Mouse (Mus musculus) midbrain, embryonic 12.5 days (tissue): Measurements from ENCODE around the gene Sf3a2. TPM values are rescaled to one million over a fixed set of nuclear protein-coding genes. Genes with fewer than 3 reads are reported as not detected.

Experiments used
- ATAC-seq: fragments of 200-750 bp; cut with Nextera tagmentation; 2 replicates; pipeline ENCODE4 v1.8.0; 2017; ENCODE audit warnings: low read depth, moderate TSS enrichment, moderate library complexity; ENCODE audit not compliant: low FRiP score
- H3K27ac ChIP-seq: fragments of 300-500 bp; sonication (generic); replicated peaks from 2 replicates; pipeline ENCODE4 v1.5.1; 2016; ENCODE audit warnings: mild to moderate bottlenecking
- H3K27me3 ChIP-seq: fragments of 300-500 bp; sonication (generic); 2 replicates; pipeline ENCODE4 v1.6.1; 2016; ENCODE audit warnings: mild to moderate bottlenecking
- H3K36me3 ChIP-seq: fragments of 300-500 bp; sonication (generic); 2 replicates; pipeline ENCODE4 v1.6.1; 2016
- H3K4me1 ChIP-seq: fragments of 300-500 bp; sonication (generic); 2 replicates; pipeline ENCODE4 v1.6.1; 2016
- H3K4me2 ChIP-seq: fragments of 300-500 bp; sonication (generic); replicated peaks from 2 replicates; pipeline ENCODE4 v1.6.1; 2016; ENCODE audit warnings: mild to moderate bottlenecking, moderate library complexity
- H3K4me3 ChIP-seq: fragments of 300-500 bp; sonication (generic); 2 replicates; pipeline ENCODE4 v1.5.1; 2016; ENCODE audit warnings: mild to moderate bottlenecking
- H3K9ac ChIP-seq: fragments of 300-500 bp; sonication (generic); replicated peaks from 2 replicates; pipeline ENCODE4 v1.6.1; 2016; ENCODE audit warnings: mild to moderate bottlenecking, moderate library complexity
- H3K9me3 ChIP-seq: fragments of 300-500 bp; sonication (generic); 2 replicates; pipeline ENCODE4 v1.6.1; 2016; ENCODE audit warnings: mild to moderate bottlenecking
- WGBS: fragments of 180-500 bp; shearing (Covaris S2); methylation state at CpG from one replicate; pipeline ENCODE4 v1.1.7; 2016; 5-methylcytosine and 5-hydroxymethylcytosine counted together
- microRNA counts: library from miRNA; unstranded; fragments of <30 nt; microRNA quantifications from one replicate; lab custom pipeline; 2017
- microRNA-seq: library from miRNA; unstranded; fragments of <30 nt; microRNA quantifications from one replicate; pipeline ENCODE4, GENCODE M21; 2017
- polyA plus RNA-seq: library from polyadenylated mRNA; unstranded; fragments of >200 nt; fragmentation: Nextera tagmentation; extraction: Ambion mirVana; gene quantifications from 2 replicates; pipeline ENCODE4 v1.2.1, GENCODE M21; 2016

Sf3a2 gene
- polyA plus RNA-seq, 1 experiment from 2014 or later, result 68.5 TPM

GRCm38 (mm10) chr10:80843931-80844547, 46.0 kb downstream of the Sf3a2 start, which contains the start of gene Lingo3:
Gene Lingo3, minus strand, starts transcription at chr10:80844039.
- peak within 1 kb of the TSS; percentile 72 for H3K4me2 ChIP-seq
- peaks cover 66% of the 10 kb centered on the region for H3K27me3 ChIP-seq
- H3K4me3 ChIP-seq, result peak within 1 kb of the TSS; percentile 44
- H3K4me1 ChIP-seq, result peaks cover 13% of the 10 kb centered on the region
- 0 out of 2 replicates have a peak, but pooled peaks have one; percentile 34 for ATAC-seq
- no peak within 1 kb of the TSS for H3K27ac ChIP-seq
- WGBS, result 6% methylated on average over 44 of the region's 51 CpGs
- H3K36me3 ChIP-seq, result no peaks in the 10 kb centered on the region
- H3K9me3 ChIP-seq, result no peaks in the 10 kb centered on the region
- H3K9ac ChIP-seq, result peak within 1 kb of the TSS; percentile 50

GRCm38 (mm10) chr10:80845055-80845693, 47.2 kb downstream of the Sf3a2 start:
- Histone ChIP-seq H3K4me3 (no peak overlapping the region), H3K4me1 (peaks cover 13% of the 10 kb centered on the region), H3K27me3 (peaks cover 59% of the 10 kb centered on the region), H3K36me3 (0 out of 2 replicates have a peak, but pooled peaks cover 3% of the 10 kb centered on the region), H3K9me3 (no peaks in the 10 kb centered on the region), H3K27ac (no peak overlapping the region), H3K4me2 (no peak overlapping the region), H3K9ac (no peak overlapping the region)
- WGBS, result 65% methylated on average over 8 of the region's 8 CpGs
- no peak for ATAC-seq

- no peak for ATAC-seq
- peaks cover 59% of the 10 kb centered on the region for H3K27me3 ChIP-seq
- WGBS, result 85% methylated on average over 11 of the region's 12 CpGs
- no peak overlapping the region for H3K4me3 ChIP-seq
- H3K4me2 ChIP-seq, result no peak overlapping the region
- 0 out of 2 replicates have a peak, but pooled peaks cover 5% of the 10 kb centered on the region for H3K36me3 ChIP-seq
- H3K4me1 ChIP-seq, result peaks cover 13% of the 10 kb centered on the region
- no peaks in the 10 kb centered on the region for H3K9me3 ChIP-seq
- H3K9ac ChIP-seq, result no peak overlapping the region
- no peak overlapping the region for H3K27ac ChIP-seq
These were observed 47.7 kb downstream of the Sf3a2 start for GRCm38 (mm10) chr10:80845732-80846131.

GRCm38 (mm10) chr10:80848571-80848970, 50.6 kb downstream of the Sf3a2 start:
- no peak overlapping the region for H3K4me2 ChIP-seq
- ATAC-seq, result no peak
- peaks cover 30% of the 10 kb centered on the region for H3K27me3 ChIP-seq
- no peak overlapping the region for H3K9ac ChIP-seq
- 9% methylated on average over 10 of the region's 10 CpGs for WGBS
- H3K4me1 ChIP-seq, result peaks cover 10% of the 10 kb centered on the region
- no peak overlapping the region for H3K27ac ChIP-seq
- H3K9me3 ChIP-seq, result no peaks in the 10 kb centered on the region
- H3K36me3 ChIP-seq, result peaks cover 31% of the 10 kb centered on the region
- H3K4me3 ChIP-seq, result no peak overlapping the region

MicroRNAs within 50 kb of the gene (microRNA counts, 519-probe panel; counts per million panel counts)
- not detected for microRNA mmu-miR-1982 (lab: Ali Mortazavi, UCI)

Small RNA genes within 50 kb of the gene (microRNA-seq; reads per million reads assigned to microRNA genes)
- gene Mir1982, result 3.9 reads per million, percentile 15 among the genes with 10 or more reads in this experiment

Other genes with a start within 250 kb of the Sf3a2 start
- gene Rexo1, start 236.6 kb upstream of the Sf3a2 start, polyA plus RNA-seq, result 36.5 and 37.3 TPM in 2 replicates
- gene Klf16, start 220.9 kb upstream of the Sf3a2 start, polyA plus RNA-seq, result 6.1 and 6.2 TPM in 2 replicates
- gene Abhd17a, start 207.9 kb upstream of the Sf3a2 start, polyA plus RNA-seq, result 104 and 105 TPM in 2 replicates
- gene Scamp4, start 195.3 kb upstream of the Sf3a2 start, polyA plus RNA-seq, result 63.1 and 68.4 TPM in 2 replicates
- gene Adat3, start 195.3 kb upstream of the Sf3a2 start, polyA plus RNA-seq, result 7.8 and 8.7 TPM in 2 replicates
- 6.0 and 7.5 TPM in 2 replicates for gene Gm49322, start 192.2 kb upstream of the Sf3a2 start, polyA plus RNA-seq
- gene Csnk1g2, start 175.4 kb upstream of the Sf3a2 start, polyA plus RNA-seq, result 180 and 194 TPM in 2 replicates
- gene Btbd2, start 141.1 kb upstream of the Sf3a2 start, polyA plus RNA-seq, result 82.7 and 95.3 TPM in 2 replicates
- 83.6 and 86.5 TPM in 2 replicates for gene Mknk2, start 120.1 kb upstream of the Sf3a2 start, polyA plus RNA-seq
- 60.4 and 67.0 TPM in 2 replicates for gene Mob3a, start 96.2 kb upstream of the Sf3a2 start, polyA plus RNA-seq
- gene Izumo4, start 96.0 kb upstream of the Sf3a2 start, polyA plus RNA-seq, result 24.9 and 29.9 TPM in 2 replicates
- gene Ap3d1, start 55.9 kb upstream of the Sf3a2 start, polyA plus RNA-seq, result 94.0 and 99.1 TPM in 2 replicates
- gene Dot1l, start 43.0 kb upstream of the Sf3a2 start, polyA plus RNA-seq, result 26.9 and 30.8 TPM in 2 replicates
- gene Plekhj1, start 428 bp downstream of the Sf3a2 start, polyA plus RNA-seq, result 137 and 148 TPM in 2 replicates
- gene Amh, start 7.0 kb downstream of the Sf3a2 start, polyA plus RNA-seq, result 0.10 TPM in 1 of 2 replicates, not detected in the other
- 0.38 and 0.50 TPM in 2 replicates for gene Jsrp1, start 15.3 kb downstream of the Sf3a2 start, polyA plus RNA-seq
- 1,390 and 1,564 TPM in 2 replicates for gene Oaz1, start 28.5 kb downstream of the Sf3a2 start, polyA plus RNA-seq
- 0.77 and 1.0 TPM in 2 replicates for gene Lingo3, start 45.8 kb downstream of the Sf3a2 start, polyA plus RNA-seq
- 250 and 263 TPM in 2 replicates for gene Lsm7, start 57.0 kb downstream of the Sf3a2 start, polyA plus RNA-seq
- 44.6 and 47.1 TPM in 2 replicates for gene Sppl2b, start 57.1 kb downstream of the Sf3a2 start, polyA plus RNA-seq
- 0.08 and 0.14 TPM in 2 replicates for gene Tmprss9, start 73.7 kb downstream of the Sf3a2 start, polyA plus RNA-seq
- 305 and 308 TPM in 2 replicates for gene Timm13, start 102.8 kb downstream of the Sf3a2 start, polyA plus RNA-seq
- gene Lmnb2, start 120.0 kb downstream of the Sf3a2 start, polyA plus RNA-seq, result 61.7 and 62.0 TPM in 2 replicates
- 8.7 and 11.8 TPM in 2 replicates for gene Gadd45b, start 131.9 kb downstream of the Sf3a2 start, polyA plus RNA-seq
- 8.8 and 9.3 TPM in 2 replicates for gene Gng7, start 216.7 kb downstream of the Sf3a2 start, polyA plus RNA-seq
- gene Diras1, start 227.5 kb downstream of the Sf3a2 start, polyA plus RNA-seq, result 11.3 and 13.4 TPM in 2 replicates
- gene Slc39a3, start 239.2 kb downstream of the Sf3a2 start, polyA plus RNA-seq, result 33.1 and 34.9 TPM in 2 replicates